Mouse (Mus musculus): ENCODE data around the gene Klc1.

Klc1 gene

GRCm38 (mm10) chr12:111814769-111815762, 56.4 kb downstream of the Klc1 start:
- DNase-seq, result no peak

DNA sequence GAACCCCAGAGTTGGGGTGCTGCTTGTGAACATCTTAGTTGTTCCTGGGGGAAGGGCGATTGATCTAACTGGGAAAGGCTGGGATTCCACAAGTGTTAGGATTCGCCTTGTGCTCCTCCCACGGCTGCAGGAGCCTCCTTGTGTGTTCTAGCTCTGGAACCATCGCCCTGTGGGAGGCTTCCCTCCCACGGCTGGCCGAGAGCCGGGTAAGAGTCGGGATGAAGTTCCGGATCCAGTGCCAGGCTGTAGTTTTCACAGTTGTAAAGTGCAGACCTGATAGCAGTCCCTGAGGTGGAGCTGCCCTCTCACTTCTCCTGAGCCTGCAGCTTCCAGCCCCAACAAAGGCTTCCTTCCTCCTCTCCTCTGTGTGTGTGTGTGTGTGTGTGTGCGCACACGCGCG, 57.9 kb downstream of the Klc1 start:
- DNase-seq, result no peak

- no peak for DNase-seq
Observed at GRCm38 (mm10) chr12:111816967-111817366, 58.3 kb downstream of the Klc1 start.

DNA sequence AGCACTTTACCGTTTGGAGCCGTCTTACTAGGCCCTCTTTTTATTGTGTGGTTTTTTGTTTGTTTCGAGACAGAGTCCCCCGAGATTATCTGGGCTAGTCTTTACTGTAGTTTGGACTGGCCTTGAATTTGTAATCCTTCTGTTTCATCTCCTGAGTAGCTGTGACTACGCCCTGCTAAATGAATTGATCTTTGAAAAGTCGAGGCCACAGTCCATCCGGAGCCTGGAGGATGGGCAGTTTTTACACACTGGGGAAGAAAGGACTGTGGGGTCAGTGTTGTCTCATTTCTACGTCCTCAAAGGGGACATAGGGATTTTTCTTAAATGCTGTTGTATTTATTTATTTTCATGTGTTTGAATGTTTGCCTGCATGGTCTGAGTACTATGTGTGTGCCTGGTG, 59.3 kb downstream of the Klc1 start:
- DNase-seq, result no peak

DNA sequence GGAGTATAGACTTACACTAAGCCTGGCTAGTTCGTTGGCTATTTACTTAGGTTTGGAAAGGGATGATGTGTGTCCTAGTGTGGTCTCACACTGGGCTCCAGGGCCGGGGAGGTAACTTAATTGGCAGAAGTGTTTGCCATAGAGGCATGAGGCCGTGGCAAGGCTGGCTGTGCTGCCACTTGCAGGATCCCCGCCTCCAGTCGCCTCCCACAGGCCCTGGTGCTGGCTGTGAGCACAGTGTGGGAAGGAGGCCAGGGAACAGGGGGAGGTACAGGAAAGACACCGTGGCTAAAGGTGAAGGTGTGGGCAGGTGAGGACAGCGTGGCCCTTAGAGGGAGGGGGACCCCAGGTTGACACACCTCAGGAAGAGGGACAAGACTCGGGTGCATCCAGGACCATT, 61.3 kb downstream of the Klc1 start:
- DNase-seq, result no peak

GRCm38 (mm10) chr12:111820708-111821107, 62.1 kb downstream of the Klc1 start:
- no peak for DNase-seq

- DNase-seq, result no peak
Observed at GRCm38 (mm10) chr12:111821931-111822330, 63.3 kb downstream of the Klc1 start.

GRCm38 (mm10) chr12:111827556-111827955, 68.9 kb downstream of the Klc1 start:
- DNase-seq, result no peak

DNA sequence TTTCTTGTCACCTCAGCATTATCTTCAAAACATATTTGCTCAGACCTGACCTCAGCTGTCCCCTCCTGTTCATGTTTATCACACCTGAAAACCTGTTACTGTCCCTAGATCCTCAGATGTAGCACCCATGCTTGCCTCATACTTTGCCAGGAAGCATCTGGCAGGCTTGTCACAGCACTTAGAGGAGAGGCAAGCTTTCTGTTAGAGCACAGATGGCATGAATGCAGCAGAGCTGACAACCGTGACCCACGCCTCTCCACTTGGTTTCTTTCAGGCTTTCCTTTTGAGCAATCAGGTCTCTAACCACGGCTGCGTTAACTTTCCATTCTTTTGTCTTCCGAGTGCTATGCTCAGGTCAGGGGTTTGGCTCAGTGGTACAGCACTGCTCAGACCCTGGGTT, 70.8 kb downstream of the Klc1 start:
- no peak for DNase-seq

- no peak for DNase-seq
Observed at GRCm38 (mm10) chr12:111829954-111830353, 71.3 kb downstream of the Klc1 start.

DNA sequence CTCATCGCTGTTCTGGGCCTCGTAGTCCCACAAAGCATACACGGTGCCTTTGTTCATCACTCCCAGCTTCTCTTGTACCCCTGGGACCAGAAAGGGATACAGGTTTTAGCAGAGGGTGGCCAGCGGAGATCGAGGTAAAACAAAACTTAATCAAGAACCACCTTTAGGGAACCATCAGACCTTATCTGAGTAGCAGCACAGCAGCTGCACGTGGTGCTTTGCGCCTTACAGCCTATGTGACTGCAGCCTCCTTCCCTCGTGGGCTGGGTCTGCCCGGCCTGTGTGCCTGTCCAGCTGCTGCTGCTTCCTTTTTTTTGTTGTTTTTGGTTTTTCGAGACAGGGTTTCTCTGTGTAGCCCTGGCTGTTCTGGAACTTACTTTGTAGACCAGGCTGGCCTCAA, 71.7 kb downstream of the Klc1 start:
- DNase-seq, result no peak

DNA sequence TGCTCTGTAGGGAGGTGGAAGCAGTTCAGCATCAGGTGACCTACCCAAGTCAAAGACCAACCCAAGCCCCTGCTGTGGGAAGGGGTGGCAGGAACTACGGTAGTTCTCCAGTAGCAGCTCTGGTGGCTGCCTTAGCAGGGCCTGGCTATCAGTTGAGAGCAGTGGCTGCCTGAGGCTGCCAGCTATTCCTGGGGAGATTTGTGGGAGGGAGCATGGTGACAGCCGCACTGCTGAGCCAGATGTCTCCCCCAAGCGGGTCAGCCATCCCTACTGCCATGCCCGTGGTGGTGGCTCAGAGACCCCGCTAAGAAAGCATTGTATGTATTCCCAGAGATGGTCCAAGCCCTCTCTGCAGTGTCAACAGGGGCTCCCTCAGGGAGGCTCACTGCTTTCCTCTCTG, 74.0 kb downstream of the Klc1 start:
- DNase-seq, result no peak

DNA sequence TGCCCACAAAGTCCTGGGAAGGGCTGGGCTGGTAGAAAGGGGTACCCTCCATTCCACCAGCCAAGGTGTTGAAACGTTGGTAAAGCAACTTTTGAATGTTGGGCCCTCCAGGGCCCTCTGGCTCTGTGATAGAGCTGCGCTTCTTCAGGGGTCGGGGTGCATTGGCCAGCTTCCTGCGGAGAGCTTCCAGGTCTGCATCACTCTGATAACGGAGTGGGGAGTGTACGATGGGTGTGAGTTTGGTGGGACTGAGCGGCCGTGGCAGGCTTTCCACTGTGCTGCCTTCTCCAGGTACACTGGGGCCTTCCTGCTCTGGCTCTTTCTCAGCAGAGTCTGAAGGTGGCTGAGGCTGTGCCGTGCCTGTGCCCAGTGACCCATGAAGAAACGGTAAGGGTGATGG, 74.8 kb downstream of the Klc1 start:
- DNase-seq, result no peak

- DNase-seq, result no peak
Observed at GRCm38 (mm10) chr12:111842565-111843433, 84.2 kb downstream of the Klc1 start.

DNA sequence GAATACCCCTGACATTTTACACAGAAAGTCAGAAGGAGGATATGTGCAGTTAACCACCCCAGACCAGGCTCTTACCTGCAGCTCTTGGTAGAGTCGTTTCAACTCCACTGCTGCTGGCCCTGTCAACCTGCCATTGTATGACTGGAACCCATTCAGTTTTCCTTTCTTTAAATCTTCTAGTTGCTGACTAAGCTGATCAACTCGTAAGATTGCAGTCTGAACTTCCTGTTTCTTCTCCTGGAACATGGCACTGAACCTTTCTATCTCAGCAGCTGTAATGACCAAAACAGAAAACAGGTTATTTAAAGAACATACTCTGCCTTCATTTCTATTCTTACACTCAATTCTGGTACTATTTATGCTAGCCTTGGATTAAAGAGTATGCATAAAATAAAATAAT, 84.8 kb downstream of the Klc1 start:
- DNase-seq, result no peak

DNA sequence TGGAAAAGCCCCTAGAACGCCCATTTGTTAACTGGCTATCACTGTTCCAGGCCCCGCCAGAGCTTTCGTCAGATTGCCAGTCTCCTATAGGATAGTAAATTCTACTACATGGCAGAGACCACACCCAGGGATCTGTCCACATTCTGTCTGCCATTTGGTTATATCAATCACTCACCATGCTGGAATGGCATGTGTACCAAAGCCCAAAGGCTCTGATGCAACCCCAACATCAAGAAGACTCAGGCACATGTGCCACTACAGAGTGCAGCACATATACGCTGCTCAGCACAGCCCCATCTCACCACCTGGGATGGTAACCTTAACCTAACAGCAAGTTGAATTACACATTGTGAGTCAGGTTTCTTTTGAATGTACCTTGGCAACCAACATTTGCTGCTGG, 87.3 kb downstream of the Klc1 start:
- DNase-seq, result no peak

DNA sequence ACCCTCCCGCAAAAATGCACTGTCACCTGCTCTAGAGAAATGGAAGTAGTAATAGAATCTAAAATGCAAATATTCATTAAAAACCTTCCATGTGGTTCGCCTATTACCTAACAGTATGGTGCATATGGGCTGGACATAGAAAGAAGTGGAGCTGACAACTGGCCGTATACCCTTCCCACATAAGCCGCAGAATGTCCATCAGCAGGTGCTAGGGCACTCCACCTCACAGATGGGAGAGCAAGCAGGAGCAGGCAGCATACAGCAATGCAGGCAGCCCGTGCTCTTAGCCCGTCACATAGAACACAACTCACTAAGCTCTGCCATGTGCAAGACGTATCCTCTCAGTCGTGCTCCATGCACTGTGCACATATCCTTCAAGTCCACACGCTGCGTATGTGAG, 88.2 kb downstream of the Klc1 start:
- no peak for DNase-seq

- no peak for DNase-seq
Observed at GRCm38 (mm10) chr12:111848300-111848798, 89.7 kb downstream of the Klc1 start.

DNA sequence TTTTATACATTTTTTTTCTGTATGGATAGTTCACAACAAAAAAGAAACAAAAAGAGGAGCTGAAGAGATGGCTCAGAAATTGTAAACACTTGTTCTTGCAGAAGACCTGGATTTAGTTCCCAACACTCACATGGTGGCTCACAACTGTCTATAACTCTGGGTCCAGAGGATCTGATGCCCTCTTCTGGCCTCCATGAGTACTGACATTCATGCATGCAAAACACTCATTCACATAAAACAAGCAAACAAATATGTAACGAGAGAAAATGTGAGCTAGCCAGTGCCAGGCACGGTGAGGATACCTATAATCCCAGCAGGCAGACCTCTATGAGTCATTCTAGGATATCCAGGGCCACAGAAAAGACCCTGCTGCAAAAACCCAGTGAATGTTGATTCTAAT, 92.6 kb downstream of the Klc1 start:
- no peak for DNase-seq

DNA sequence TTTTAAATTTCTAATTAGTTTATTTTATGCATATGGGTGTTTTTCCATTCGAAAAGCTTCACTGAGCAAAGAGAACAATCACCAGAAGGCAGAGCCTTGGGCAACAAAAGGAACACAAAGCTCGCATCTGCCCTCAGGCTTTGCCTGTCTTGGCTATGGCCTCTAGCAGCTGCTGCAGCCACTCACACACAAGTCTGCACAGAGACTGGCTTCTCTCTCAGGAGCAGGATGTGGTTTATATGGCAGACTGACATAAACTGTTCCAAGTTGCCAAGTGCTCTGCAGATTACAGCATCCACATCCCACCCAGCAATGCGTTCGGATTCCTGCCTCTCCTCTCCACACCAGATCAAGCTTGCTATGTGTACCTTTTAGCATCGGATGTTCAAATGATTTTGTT, 93.1 kb downstream of the Klc1 start:
- DNase-seq, result peak; percentile 12 to 39

DNA sequence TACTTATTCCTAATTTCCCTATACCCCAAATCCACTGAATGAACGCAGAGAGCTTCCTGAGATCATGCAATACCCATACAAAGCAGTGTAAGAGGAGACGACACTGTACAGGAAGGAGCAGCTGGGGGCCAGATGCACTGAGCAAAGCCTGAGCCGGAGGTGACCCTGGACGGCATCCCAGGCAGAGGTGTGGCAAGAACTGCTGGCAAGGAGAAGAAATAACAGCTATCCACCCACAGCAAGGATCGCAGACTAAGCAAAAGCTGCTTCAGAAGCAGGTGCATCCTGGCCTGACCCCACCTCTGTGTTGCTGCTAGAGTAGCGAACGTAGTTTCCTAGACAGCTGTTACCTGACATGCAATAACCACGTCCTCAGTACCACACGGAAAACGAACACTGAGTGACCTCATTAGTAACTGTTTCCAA, 94.4 kb downstream of the Klc1 start:
- peak; percentile 29 to 60 for DNase-seq

DNA sequence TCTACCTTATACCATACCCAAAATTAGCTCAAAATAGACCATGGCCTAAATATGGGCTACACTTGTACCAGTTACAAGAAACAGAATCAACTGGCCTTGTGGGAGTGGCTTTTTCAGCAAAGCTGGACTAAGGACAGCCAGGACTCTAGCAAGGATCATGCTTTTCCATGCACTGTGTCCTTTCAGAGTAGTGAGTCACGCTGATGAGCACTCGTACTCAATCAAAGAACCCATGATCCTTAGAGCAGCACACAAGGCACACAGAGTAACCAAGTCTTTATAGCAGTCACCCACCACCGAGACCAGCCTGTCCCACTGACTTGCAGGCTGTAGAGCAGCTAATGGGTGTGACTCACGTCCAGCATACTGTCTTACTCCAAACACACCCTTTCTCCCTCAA, 94.9 kb downstream of the Klc1 start:
- no peak for DNase-seq

DNA sequence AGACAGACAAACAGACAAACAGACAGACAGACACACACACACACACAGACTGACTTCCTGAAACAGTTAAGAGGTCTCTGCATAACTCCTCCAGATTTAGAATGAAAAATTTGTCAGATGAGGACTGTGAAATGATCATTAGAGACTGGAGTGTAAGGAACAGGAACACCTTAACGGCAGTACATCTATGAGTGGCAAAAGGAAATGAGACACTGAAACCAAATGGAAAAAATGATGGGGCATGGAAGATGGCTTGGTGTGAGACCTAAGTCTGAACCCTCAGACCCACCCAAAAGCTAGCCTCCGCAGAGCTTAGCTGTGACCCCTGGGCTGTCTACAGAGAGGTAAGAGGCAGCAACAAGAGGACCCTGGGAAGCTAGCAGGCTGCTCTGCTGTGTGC, 96.8 kb downstream of the Klc1 start:
- DNase-seq, result no peak
